Mouse (Mus musculus) right cerebral cortex, postnatal 25 days (tissue): ENCODE measurements at regions not wholly inside any gene's neighbourhood (a gene's known extent, or its start where the extent isn't known, plus 50 kb on each side); places are given as distances from the start of the nearest gene placed in this dataset.

Source experiments
- DNase-seq: peaks from one replicate; pipeline ENCODE4 v3.0.0; 2022

DNA sequence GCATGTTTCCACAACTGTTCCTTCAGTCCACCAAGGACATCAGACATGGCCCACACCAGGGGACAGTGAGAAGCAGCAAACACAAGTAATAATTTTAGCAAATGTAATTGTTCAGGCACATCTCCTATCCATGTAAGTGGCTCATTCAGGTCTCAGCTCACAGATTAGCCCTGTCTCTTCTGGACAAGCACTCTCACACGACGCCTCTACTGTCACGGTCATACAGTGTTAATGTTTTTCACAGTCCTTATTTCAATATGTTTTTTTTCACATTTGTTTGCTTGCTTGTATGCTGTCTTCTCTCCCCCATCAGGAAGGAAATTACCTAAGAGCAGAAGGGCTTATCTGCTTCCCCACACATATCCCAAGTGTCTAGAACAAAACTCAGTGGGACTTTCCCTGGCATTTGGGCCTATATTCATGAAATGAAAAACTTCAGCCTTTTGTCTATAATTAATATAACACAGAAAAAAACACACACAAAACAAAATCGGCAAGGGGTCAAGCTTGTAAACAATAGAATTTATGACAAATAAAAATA, 299.5 kb downstream of the Icos start:
- no peak for DNase-seq

DNA sequence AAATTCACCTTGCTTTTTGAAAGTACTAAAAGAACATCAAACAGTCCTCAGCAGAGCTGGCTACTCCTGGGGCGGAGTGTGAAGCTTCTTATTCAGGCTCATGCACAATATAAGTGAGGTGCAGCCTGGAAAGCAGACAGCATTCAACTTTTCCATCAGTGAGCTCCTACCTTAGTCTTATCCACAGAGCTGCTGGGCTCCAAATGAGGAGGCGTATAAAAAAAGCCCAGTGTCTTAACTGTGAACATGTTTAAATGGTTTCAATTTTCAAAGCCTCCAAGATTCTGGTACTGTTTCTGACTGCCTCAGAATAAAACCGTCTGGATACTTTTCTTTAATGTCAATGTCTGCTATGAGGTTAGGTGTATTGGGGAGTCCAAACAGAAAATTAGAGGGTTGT, 310.5 kb downstream of the Icos start:
- no peak for DNase-seq

- no peak for DNase-seq
Measured at GRCm38 (mm10) chr1:61288946-61289345, 311.2 kb downstream of the Icos start.

DNA sequence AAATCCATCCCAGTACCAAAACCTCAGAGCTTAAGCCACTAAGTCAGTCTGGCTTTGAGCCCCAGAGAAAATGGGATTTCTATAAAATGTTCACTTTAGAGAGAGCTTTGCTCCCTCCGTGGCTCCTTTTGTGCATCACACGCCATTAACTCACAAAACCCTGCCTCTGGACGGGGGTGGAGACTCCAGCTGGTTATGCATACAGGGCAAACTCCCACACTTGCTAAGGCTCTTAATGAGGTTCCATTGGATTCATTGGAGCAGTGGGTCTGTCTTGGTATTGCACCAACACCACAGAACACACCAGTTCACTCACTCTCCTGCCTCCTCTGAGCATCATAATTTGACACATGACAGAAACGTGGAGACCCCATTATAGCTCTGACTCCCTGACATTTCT, 311.8 kb downstream of the Icos start:
- DNase-seq: no peak

GRCm38 (mm10) chr1:61293106-61293505, 315.4 kb downstream of the Icos start:
- no peak for DNase-seq

DNA sequence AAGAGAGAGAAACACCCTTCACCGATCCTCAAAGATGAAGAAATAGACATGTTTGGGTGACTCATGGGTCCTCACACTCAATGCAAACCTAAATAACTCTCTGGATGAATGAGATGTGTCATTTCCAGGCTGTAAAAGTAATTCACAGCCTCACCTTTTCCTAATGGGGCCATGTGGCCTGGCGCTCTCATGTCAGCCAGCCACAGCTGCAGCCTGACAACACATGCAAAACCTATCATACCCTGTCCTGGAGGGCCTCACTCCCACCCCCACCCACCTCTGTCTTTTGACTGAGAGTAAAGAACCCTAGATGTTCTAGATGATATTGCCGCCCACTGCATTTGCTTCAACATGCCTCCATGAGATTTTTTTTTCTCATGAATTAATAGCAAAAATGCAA, 317.5 kb downstream of the Icos start:
- no peak for DNase-seq

GRCm38 (mm10) chr1:61296831-61297230, 319.1 kb downstream of the Icos start:
- no peak for DNase-seq

- no peak for DNase-seq
Measured at GRCm38 (mm10) chr1:61297361-61297760, 319.6 kb downstream of the Icos start.

GRCm38 (mm10) chr1:61298064-61298463, 320.3 kb downstream of the Icos start:
- DNase-seq: no peak

- no peak for DNase-seq
Measured at GRCm38 (mm10) chr1:61298779-61299178, 321.1 kb downstream of the Icos start.

DNA sequence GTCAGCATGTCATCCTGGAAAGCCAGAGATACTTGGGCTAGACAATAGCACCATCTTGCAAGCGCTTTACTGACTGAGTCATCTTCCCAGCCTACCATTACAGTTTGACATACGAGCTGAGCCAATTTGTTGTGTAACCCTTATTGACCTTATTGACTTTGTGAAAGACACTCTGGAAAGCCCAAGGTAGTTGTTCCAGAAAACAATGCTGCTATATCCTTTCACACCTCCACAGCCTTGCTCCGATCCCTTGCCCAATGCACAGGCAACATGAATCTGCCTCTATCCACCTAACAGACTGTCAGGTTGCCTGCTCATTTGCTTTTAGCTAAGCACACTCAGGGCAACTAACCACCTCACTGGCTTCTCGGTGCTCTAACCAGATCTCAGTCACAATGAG, 322.8 kb downstream of the Icos start:
- DNase-seq: no peak

- no peak for DNase-seq
Measured at GRCm38 (mm10) chr1:61301041-61302030, 323.6 kb downstream of the Icos start.

DNA sequence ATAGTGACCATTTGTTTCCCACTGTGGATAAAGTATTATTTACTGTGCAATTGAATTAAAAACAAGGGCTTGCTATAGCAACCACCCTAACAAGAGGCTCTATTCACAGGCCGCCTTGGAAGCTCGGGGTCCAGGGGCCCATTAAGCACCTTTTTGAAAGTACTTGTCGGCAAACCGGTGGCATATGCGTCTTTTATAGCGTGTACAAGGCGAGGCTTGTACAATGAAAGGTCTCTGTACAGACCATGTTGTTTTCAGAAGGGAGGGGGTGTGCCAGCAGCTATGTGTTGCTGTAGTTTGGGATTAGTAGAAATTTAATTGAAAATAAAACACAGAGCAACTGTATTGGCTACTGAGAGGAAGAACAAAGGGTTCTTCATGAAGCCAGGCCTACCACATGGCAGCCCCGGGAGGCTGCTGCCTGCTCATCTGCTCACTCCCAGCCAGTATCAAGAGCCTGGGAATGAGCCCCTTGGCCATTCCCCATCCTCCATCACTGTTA, 324.9 kb downstream of the Icos start:
- DNase-seq: no peak

GRCm38 (mm10) chr1:61306296-61306695, 328.6 kb downstream of the Icos start:
- no peak for DNase-seq

GRCm38 (mm10) chr1:61309563-61309962, 329.1 kb upstream of the Pard3b start:
- no peak for DNase-seq

DNA sequence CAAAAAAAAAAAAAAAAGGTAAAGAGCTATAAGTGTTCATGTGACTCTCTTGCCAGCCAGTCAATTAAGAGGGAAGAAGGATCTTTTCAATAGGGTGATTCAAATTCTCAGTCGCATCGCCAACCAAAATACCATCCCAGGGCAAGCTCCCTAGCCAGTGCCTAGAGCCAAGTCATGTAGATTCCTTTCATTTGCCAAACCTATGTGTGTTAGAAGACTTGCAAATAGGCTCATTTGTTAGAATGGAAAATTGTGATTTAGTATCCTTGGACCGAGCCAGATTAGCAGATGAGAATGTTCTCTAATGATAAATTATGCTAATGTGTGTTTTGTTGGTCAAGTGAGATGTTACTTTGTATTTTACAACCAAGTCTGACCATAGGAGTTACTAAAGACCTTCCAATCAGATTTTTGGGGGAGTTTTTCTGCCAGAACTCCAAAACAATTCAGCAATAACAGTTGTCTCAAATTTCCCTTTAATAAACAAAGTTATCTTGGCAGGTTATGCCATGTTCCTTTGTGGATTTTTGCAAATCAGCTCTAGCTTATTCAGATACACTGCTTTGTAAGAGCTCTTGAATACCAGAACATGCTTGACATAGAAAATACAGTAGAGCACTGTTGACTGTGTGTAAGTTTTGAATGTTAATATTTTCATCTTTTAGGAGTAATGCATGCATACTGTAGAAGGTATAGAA, 328.4 kb upstream of the Pard3b start:
- no peak for DNase-seq

DNA sequence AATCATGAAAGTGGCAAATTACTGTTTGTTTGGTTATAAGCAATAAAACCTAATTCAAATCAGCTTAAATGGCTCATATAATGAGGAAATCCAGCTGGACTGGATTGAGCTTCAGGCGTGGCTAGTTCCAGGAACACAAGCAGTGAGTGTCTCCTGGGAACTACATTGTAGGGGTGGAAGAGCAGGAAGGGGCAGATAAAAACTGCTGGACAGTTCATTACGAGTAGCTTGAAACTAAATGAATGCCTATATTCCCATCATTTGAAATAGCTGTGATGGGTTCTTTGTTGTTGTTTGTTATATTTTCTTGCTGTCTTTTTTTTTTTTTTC, 327.9 kb upstream of the Pard3b start:
- DNase-seq: no peak

DNA sequence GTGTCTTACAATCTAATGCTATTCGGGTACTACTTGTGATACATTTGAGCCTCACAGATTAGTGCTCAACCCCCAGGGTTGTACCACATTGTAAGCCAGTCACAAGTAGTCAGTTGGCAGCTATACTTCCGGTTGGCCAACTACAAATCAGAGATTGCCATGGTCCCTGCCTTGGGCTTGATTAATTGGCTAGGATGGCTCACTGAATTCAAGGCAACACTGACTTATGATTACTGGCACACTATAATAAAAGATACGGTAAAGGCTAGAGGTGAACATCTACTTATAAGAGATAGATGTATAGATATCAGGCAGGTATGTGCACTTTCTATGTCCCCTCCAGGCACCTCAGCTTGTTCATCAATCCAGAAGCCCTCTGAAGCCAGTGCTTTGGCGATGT, 325.4 kb upstream of the Pard3b start:
- DNase-seq: no peak

DNA sequence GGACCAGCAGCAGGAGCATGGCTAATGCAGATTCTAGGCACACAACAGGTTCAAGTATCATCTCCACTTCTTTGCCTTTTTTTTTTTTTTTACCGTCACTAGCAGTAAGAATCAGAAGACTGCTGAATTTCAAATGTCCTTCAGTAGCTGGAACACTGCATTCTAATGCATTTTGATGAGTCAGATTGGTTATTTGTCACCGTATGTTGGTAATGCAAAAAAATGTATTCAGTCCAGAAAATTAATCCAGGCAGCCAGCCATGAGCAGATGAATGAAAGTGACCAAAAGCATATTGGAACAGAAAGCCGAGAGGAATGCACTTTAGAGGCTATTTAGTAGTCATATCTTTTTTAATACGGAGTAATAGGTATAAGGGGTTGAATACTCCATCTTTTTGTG, 322.4 kb upstream of the Pard3b start:
- no peak for DNase-seq

DNA sequence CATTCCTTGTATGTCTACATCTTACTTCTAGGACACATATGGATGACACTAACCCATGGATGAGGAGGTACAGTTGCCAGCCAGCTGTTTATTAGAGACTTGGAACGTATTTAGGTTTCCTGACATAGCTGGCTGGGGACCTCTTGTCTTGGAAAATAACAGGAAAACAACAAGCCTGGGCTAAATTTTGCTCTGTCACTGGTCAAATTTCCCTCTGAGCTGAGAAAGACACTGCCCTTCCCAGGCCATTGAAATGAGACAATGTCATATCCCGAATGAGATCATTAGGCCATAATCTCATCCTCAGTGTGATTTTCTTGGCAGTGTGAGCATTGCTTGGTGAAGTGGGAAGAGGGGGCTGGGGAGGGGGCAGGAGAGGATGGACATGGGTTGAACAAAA, 321.9 kb upstream of the Pard3b start:
- no peak for DNase-seq

DNA sequence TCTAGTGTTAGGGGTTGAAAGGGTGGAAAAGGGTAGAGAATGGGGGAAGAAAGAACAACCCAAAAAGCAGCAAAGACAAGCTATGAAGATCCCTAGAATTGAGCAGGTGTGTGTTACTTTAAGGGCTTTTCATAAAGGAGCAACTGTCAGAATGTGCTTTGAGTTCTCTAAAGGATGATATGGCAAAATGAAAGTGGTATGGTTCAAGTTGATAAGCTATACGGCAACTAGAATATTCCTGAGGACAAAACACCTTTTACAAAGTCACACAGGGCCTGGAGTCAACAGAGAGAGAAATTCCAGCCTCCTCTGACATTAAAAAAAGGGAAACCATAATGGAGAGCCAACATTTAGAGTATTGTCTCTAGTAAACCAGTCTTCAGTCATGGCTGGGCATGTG, 320.6 kb upstream of the Pard3b start:
- DNase-seq: no peak

- no peak for DNase-seq
Measured at GRCm38 (mm10) chr1:61321513-61322145, 317.0 kb upstream of the Pard3b start.

DNA sequence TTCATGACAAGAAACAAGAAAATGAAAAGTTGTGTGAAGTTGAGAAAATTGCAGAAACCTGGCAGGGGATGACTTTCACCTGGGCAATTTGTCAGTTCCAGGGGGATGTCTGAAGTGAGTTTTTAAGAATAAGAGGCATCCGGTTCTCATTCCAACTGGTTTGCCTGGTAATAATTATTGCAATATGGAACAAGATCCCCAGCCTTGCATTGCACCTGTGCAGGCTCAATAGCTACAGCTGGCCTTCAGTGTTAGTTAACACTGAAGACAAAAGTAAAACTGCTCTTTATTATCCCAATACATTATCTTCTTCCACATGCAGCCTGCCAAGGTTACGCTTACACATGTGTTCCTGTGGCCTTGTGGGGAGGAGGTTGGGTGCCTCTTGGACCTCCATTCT, 307.2 kb upstream of the Pard3b start:
- no peak for DNase-seq
